ENCODE assay signal across 10 mouse cellular contexts in the genomic region with DNA sequence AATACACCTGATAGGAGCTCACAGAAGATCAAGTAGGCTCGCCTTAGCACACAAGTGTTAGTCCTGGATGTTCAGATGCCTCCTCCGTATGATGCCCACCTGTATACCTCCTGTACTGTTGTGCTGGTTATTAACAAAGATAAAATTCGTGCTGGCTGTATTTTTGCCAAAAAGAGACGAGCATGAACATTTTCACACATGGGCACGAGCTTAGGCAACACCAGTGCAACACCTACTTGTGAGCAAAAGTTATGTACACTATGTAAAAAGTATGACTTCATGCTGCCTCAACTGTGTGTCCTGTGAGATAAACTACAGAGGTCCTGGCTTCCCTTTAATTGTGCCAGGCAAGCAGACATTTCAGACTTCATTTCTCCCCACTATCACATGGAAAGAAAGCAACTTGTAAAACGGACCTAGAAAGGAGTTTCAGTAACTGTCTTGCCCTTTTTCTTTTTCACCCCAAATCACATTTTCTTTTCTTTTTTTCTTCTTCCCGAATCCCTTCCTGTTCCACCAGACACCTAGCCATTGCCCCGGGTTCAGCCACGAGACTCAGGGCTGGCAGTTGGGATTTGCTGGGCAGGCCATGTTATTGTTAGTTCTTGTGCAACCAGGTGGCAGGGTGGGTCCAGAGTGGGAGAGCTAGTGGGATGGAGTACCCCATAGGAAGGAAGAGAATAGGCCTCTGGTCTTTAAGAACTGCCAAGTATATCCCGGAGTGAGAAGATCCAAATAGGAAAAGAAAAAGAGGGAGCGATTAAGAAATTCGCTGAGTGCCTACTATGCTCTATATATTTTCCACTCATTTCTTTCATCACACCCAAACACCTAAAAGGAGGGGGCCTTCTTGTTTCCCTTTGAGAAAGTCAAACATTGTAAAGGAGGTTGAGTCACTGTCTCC. TPM values are rescaled to one million over a fixed set of nuclear protein-coding genes. Genes with fewer than 3 reads are reported as not detected.
DNase-seq lines count a peak whose midpoint lies in the region; ATAC-seq lines count a peak whose summit lies in the region.
"Had no signal": no experiment of that assay in that cellular context is flagged by ENCODE, and none has a peak within 500 bp of the region (broad histone marks: within the 10 kb centered on the region; RNA-seq: fewer than 3 reads in every experiment).

No protein-coding gene starts in this region.

- H3K9ac ChIP-seq in heart, embryonic 13.5 days = no peak overlapping the region
- H3K9ac ChIP-seq in hindbrain, embryonic 12.5 days = no peak overlapping the region
- H3K9ac ChIP-seq in midbrain, embryonic 12.5 days (replicated peaks) = peak overlapping the region; percentile 71

- H3K27ac ChIP-seq in heart, embryonic 13.5 days (replicated peaks) = no peak overlapping the region
- peak overlapping the region; percentile 87 for H3K27ac ChIP-seq in embryonic facial prominence, embryonic 10.5 days (replicated peaks)
- peak overlapping the region; percentile 62; the same call in 1 of the 2 replicates for H3K27ac ChIP-seq in hindbrain, embryonic 12.5 days
- peak overlapping the region; percentile 92 for H3K27ac ChIP-seq in midbrain, embryonic 12.5 days (replicated peaks)

- H3K36me3 ChIP-seq in heart, embryonic 13.5 days = no peaks in the 10 kb centered on the region
- H3K36me3 ChIP-seq in embryonic facial prominence, embryonic 10.5 days (replicated peaks) = peaks cover 5% of the 10 kb centered on the region; the same call in 1 of the 2 replicates
- H3K36me3 ChIP-seq in hindbrain, embryonic 12.5 days = no peaks in the 10 kb centered on the region
- H3K36me3 ChIP-seq in midbrain, embryonic 12.5 days = no peaks in the 10 kb centered on the region

- peak overlapping the region; percentile 52 for H3K4me3 ChIP-seq in heart, embryonic 13.5 days
- peak overlapping the region; percentile 63 for H3K4me3 ChIP-seq in embryonic facial prominence, embryonic 10.5 days
- H3K4me3 ChIP-seq in hindbrain, embryonic 12.5 days = peak overlapping the region; percentile 46; the same call in 1 of the 2 replicates
- H3K4me3 ChIP-seq in midbrain, embryonic 12.5 days = peak overlapping the region; percentile 52

- H3K4me2 ChIP-seq in heart, embryonic 13.5 days = peak overlapping the region; percentile 65; the same call in 1 of the 2 replicates
- peak overlapping the region; percentile 59 for H3K4me2 ChIP-seq in hindbrain, embryonic 12.5 days (replicated peaks)
- H3K4me2 ChIP-seq in midbrain, embryonic 12.5 days (replicated peaks) = peak overlapping the region; percentile 68

- no peaks in the 10 kb centered on the region for H3K9me3 ChIP-seq in heart, embryonic 13.5 days
- no peaks in the 10 kb centered on the region for H3K9me3 ChIP-seq in embryonic facial prominence, embryonic 10.5 days
- H3K9me3 ChIP-seq in hindbrain, embryonic 12.5 days (replicated peaks) = no peaks in the 10 kb centered on the region
- no peaks in the 10 kb centered on the region for H3K9me3 ChIP-seq in midbrain, embryonic 12.5 days

- no peak for ATAC-seq in heart, embryonic 13.5 days (ENCODE audit: extremely low read depth, insufficient number of reproducible peaks, low FRiP score, low TSS enrichment)
- no peak for ATAC-seq in hindbrain, embryonic 12.5 days (ENCODE audit: low FRiP score)
- ATAC-seq in midbrain, embryonic 12.5 days (ENCODE audit: low FRiP score, low read depth) = no peak
- ATAC-seq in megakaryocyte-erythroid progenitor cell, adult 5-6 weeks (replicated peaks; ENCODE audit: low FRiP score, low TSS enrichment, poor library complexity, severe bottlenecking) = no peak
- no peak for ATAC-seq in monocyte, adult 5-6 weeks (replicated peaks; ENCODE audit: insufficient number of reproducible peaks, low FRiP score, low TSS enrichment, poor library complexity, severe bottlenecking)
- no peak for ATAC-seq in activated CD4-positive, CD25-positive, alpha-beta regulatory T cell, adult 4 months

- peaks cover 100% of the 10 kb centered on the region for H3K27me3 ChIP-seq in heart, embryonic 13.5 days (replicated peaks)
- peaks cover 100% of the 10 kb centered on the region for H3K27me3 ChIP-seq in embryonic facial prominence, embryonic 10.5 days (replicated peaks; ENCODE audit: low read depth, poor library complexity, severe bottlenecking)
- peaks cover 98% of the 10 kb centered on the region for H3K27me3 ChIP-seq in hindbrain, embryonic 12.5 days
- peaks cover 99% of the 10 kb centered on the region for H3K27me3 ChIP-seq in midbrain, embryonic 12.5 days

- H3K4me1 ChIP-seq in heart, embryonic 13.5 days = peaks cover 39% of the 10 kb centered on the region
- H3K4me1 ChIP-seq in embryonic facial prominence, embryonic 10.5 days = peaks cover 64% of the 10 kb centered on the region
- peaks cover 42% of the 10 kb centered on the region for H3K4me1 ChIP-seq in hindbrain, embryonic 12.5 days
- peaks cover 62% of the 10 kb centered on the region for H3K4me1 ChIP-seq in midbrain, embryonic 12.5 days

- DNase-seq in heart, adult 8-10 months (ENCODE audit: low spot score) = no peak
- DNase-seq in embryonic facial prominence, embryonic 10.5 days (ENCODE audit: low spot score) = peak; percentile 33
- DNase-seq: adrenal gland, postnatal 36 days; thymus, postnatal 25 days had no signal

- WGBS in heart, embryonic 13.5 days = 5% methylated on average over 12 of the region's 12 CpGs
- 6% methylated on average over 12 of the region's 12 CpGs for WGBS in embryonic facial prominence, embryonic 10.5 days
- WGBS in hindbrain, embryonic 12.5 days = 4% methylated on average over 12 of the region's 12 CpGs
- WGBS in midbrain, embryonic 12.5 days = 7% methylated on average over 12 of the region's 12 CpGs

RNA-seq across cellular contexts. Expression of a gene that starts 10.6 kb away (rescaled TPM):
- polyA plus RNA-seq in heart, embryonic 13.5 days (2015; fragmentation: Nextera tagmentation; extraction: Ambion mirVana) = 0.40 and 0.62 TPM in 2 replicates
- total RNA-seq in heart, adult 8-10 months (2022) = under 1 TPM in 1 of 4 experiments, not detected in 3; 0.24 TPM
- polyA plus RNA-seq in embryonic facial prominence, embryonic 10.5 days (2016; fragmentation: Nextera tagmentation; extraction: Ambion mirVana) = 17.9 and 19.6 TPM in 2 replicates
- 31.0 and 31.2 TPM in 2 replicates for polyA plus RNA-seq in hindbrain, embryonic 12.5 days (2016; fragmentation: Nextera tagmentation; extraction: Ambion mirVana)
- polyA plus RNA-seq in midbrain, embryonic 12.5 days (2016; fragmentation: Nextera tagmentation; extraction: Ambion mirVana) = 110 and 133 TPM in 2 replicates
- not detected in 2 replicates for total RNA-seq in megakaryocyte-erythroid progenitor cell, adult 5-6 weeks (2014; fragmentation: Nextera tagmentation)
- total RNA-seq in megakaryocyte-erythroid progenitor cell, adult 5-6 weeks (2017) = not detected in 2 replicates
- total RNA-seq in monocyte, adult 5-6 weeks (2017) = not detected in 3 replicates
- not detected for polyA plus RNA-seq in activated CD4-positive, CD25-positive, alpha-beta regulatory T cell, adult 4 months (2017; shearing (Covaris generic))
- total RNA-seq: adrenal gland, postnatal 36 days had no signal

Comparison
In these comparisons a context has a peak if more than half of its experiments do, and no peak if none do; other contexts are left out.
1. RNA of a gene that starts 10.6 kb away (polyA plus RNA-seq): 110 to 133 TPM in midbrain, embryonic 12.5 days, 31.0 to 31.2 TPM in hindbrain, embryonic 12.5 days and 17.9 to 19.6 TPM in embryonic facial prominence, embryonic 10.5 days; 0.40 to 0.62 TPM in heart, embryonic 13.5 days and not detected in activated CD4-positive, CD25-positive, alpha-beta regulatory T cell, adult 4 months; every median in the first group is over 10 times any median in the second.
2. Peak in every context shown above with its lines, with median percentiles within 50 percentile points of each other: H3K4me2 ChIP-seq and H3K4me3 ChIP-seq.